Mouse (Mus musculus): ENCODE measurements at regions not wholly inside any gene's neighbourhood (a gene's known extent, or its start where the extent isn't known, plus 50 kb on each side); places are given as distances from the start of the nearest gene placed in this dataset.
A peak's percentile ranks its signal among the peaks of the same experiment; 100 is the strongest.

DNA sequence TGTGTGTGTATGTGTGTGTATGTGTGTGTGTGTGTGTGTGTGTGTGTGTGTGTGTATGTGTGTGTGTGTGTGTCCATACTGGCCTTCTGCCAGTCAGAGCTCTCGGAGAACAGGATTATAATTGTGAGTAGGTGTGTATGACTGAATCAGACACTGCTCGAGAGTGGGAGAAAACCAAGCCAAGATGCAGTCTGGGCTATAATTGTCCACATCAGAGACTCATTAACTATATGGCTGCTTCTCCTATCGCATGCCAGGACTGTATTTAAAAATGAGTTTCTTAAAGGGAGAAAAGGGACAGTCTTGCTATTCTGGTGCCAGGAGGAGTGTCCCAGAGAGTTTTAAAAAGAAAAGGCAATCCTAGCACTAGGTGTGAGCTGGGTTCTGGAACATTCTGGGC lies 58.7 kb upstream of the Adpgk start:
- intact Hi-C loops (cut with DNase I) = no loop called here
- no peak for DNase-seq

GRCm38 (mm10) chr9:59231947-59232346 lies 59.4 kb upstream of the Adpgk start:
- DNase-seq = no peak

DNA sequence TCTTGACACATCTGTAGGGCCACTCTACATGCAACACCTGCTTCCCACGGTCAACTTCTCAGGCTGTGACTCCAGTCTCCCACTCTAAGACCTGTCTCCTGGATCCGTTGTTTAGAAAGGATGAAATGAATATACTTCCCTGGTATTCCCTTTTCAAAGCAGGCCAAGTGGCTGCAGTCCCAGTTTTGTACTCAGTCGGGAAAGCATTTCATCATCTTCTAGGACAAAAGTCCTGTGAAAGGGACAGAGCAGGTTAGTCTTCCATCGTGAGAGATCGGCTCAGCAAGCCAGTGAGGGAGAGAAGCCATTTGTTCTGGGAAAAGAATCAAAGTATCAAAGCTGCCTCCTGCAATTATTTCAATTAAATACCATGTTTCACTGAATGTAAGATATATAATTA lies 60.2 kb upstream of the Adpgk start:
- DNase-seq = no peak
- intact Hi-C loops (cut with DNase I) = no loop called here

More at GRCm38 (mm10) chr9:59231947-59232346, 59.4 kb upstream of the Adpgk start:
- intact Hi-C loops (cut with DNase I) = no loop called here

DNA sequence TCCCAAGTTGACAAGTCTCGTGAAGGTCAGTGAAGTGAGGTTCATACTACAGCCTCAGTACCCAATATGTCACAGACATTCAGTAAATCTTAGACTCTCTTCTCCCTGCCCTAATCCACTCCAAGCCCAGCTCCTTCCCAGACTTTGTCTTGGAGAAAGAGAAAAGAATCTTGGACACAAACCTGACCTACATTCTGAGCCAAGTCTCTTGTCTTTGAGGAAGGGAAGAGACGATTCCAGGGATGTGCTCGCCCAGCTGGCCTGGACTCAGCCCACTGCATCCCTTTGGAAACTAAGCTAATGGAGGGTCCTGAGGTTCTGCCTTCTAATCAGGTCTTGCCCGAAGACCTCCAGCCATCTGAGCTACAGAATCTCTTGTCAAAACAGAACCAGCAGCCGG lies 61.2 kb upstream of the Adpgk start:
- intact Hi-C loops (cut with DNase I) = no loop called here
- DNase-seq = peak in 1 of 2 experiments; percentile 13

DNA sequence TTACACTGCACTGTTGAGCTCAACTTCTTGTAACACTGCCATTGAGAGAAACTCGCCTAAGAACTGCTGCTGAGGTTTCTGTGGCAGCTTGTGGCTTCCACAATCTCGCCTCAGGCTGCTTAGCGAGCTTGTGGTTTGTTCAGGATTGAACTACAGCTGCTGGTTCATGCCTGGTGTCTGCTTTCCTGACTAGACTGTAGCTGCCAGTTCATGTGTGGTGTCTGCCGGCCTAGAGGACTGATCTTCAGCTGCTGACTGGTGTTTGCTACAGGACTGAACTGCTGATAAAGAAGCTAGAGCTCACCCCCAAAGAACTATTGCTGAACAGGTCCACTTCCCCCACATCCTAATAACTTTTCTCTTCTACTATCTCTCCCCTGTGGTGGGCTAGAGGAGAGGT lies 63.4 kb upstream of the Adpgk start:
- intact Hi-C loops (cut with DNase I) = no loop called here
- no peak for DNase-seq

DNA sequence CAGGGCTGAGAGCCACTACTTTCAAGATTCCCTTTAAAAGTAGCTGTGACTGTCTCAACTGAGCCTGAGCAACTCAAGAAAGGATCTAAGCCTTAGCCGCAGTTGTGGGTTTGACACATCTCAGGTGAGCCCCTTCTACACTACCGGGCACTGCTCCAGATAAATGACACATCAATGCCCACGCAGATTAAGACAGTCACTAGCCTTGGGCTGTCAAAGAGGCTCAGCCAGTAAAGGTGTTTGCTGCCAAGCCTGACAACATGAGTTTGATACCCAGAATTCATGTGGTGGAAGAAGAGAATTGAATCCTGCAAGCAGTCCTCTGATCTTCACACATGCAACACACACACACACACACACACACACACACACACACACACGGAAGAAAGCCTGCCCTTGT lies 65.0 kb upstream of the Adpgk start:
- intact Hi-C loops (cut with DNase I) = no loop called here
- DNase-seq = no peak

- intact Hi-C loops (cut with DNase I) = no loop called here
- no peak for DNase-seq
These were observed 72.1 kb upstream of the Adpgk start for GRCm38 (mm10) chr9:59219277-59219676.

DNA sequence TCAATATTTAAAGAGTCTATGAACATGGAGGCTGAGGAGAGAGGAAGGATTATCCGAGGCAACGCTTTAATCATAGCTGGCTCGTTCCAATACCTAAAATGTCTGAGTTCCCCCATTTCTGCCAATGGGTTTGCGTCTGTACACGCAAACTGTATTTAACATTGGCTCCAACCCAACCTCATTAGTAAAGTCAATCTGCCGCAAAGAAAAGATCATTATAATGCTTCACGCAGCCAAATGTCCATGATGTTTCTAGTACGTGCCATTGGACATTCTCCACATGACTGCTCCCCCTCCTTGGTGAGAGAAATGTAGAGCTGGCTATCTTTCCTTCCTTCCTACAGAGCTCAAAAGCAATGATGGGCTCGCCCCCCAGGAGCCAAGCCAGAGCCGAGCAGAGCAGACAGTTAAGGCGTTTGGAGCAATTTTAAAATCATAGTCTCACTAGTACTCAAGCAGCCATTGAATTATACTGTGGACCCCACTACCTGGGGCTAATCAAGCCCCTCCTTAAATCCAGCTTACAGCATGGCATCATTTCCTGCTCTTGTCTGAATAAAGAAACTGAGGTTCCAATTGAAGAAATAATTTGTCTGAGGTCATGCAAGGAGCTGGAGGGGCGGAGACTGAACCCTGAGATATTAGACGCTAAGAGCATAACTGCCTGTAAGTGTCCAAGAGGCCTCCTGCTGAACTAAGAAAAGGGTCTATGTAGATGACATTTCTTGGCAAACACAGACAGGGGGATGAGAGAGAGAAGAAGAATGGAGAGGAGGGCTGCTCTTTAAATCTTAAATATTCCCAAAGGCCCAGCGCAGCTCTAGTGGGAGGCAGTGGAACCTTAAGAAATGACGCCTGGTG lies 88.5 kb upstream of the Adpgk start:
- intact Hi-C loops (cut with DNase I) = no loop called here
- DNase-seq = no peak

GRCm38 (mm10) chr9:59199495-59200196 lies 91.7 kb upstream of the Adpgk start:
- DNase-seq = no peak
- intact Hi-C loops (cut with DNase I) = no loop called here

DNA sequence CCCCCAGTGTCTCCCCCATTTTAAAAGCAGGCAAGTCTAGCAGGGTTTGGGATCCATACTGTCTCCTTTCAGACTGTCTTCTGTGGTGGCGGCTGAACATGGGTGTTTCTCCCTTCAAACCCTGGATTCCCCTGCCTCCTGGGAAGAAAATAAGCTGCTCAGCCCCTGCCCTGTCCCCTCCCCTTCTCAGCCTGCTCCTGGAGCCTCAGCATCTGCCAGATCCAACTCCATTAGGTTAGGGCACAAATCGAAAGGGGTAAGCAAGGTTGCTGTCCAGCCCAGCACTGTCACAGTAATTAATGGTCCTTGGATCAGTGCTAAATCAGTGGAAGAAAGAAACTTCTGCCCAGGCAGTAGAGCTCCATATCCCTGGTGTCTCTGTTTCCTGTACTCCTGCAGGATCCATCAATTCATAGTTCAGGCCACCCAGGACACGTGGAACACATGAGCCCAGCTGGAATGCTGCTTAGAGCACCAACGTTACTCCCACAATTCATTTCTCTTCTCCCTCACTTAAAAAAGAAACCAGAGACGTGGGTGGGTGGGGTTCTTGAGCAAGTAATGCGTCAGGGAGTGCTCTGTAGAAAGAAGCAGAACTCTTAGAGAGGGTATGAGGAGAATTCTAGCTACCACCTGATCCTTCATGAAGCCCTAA lies 93.0 kb upstream of the Adpgk start:
- intact Hi-C loops (cut with DNase I) = no loop called here

GRCm38 (mm10) chr9:59197506-59197905 lies 93.9 kb upstream of the Adpgk start:
- intact Hi-C loops (cut with DNase I) = no loop called here
- DNase-seq = no peak

More for the DNA sequence above, 93.0 kb upstream of the Adpgk start:
- DNase-seq = no peak

DNA sequence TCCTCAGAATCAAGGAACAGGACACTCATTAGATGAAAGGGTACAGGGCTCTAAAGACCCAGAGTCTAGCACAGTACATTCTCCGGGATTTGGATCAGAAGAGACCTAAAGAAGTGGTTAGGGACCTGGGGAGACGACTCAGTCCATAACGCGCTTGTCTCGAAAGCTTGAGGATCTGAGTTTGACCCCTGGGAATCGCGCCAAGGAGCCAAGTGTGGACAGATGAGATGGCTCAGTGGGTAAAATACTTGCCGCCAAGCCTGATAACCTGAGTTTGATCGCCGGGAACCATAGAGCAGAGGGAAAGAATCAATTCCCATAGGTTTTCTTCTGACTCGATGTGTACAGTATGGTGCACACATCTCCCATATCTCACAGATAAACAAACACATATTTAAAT lies 97.4 kb upstream of the Adpgk start:
- intact Hi-C loops (cut with DNase I) = no loop called here
- DNase-seq = no peak

DNA sequence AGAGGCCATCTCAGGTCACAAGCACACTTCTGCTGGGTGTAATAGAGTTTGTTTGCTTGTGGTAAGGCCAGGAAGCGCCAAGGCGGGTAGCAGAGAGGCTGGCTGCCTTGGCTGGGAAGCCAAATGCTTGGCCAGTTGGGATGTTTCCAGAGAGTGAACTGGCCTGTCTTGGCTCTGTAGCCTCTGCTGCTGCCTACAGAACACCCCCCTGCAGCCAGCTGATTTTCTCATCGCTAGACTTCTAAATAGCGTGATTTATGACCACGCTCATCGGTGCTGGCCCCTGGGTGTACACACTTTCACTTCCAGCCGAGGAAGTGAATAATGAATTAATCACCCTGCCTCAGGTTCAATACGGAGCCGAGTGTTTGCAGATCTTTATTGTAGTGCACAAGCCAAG lies 102.2 kb upstream of the Adpgk start:
- peak; percentile 50 to 57 for DNase-seq
- intact Hi-C loops (cut with DNase I) = no loop called here

DNA sequence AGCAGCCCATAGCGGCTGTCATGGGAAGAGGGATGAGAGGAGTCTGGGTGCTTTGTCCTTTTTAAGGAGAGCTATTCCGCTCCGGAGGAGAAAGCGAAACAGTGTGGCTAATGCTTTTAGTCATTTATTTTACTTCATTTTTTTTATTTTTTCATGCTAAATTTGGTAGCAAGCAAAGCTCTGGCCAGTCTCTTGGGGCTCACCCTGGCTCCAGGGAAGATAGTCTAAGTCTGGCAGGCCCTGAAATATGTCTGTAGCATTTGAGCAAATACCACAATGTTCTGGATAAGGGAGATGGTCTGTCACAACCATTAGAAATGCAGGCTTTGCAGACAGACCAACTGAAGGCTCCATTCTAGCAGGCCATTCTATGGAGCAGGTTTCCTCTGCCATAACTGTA lies 102.9 kb upstream of the Adpgk start:
- peak; percentile 7 to 9 for DNase-seq
- intact Hi-C loops (cut with DNase I) = no loop called here

GRCm38 (mm10) chr9:59186326-59186725 lies 105.0 kb upstream of the Adpgk start:
- intact Hi-C loops (cut with DNase I) = no loop called here
- DNase-seq = no peak

GRCm38 (mm10) chr9:59184089-59184488 lies 107.3 kb upstream of the Adpgk start:
- no peak for DNase-seq

DNA sequence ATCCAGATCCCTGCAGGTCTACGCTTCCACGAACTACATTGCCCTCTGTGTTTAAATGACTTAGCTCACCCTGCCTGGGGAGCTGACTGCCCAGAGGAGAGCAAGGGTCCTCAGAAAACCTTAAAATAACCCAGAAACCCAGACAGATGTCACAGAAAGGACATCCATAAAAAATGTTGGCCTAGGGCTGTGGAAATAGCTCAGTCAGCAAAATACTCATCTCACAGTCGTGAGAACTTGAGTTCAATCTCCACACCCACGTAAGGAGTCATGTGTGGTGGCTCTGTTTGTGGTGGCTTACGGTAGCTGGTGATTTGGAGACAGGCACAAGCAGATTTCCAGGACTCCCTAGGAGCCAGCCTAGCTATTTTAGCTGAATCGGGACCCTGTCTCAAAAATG lies 108.5 kb upstream of the Adpgk start:
- intact Hi-C loops (cut with DNase I) = no loop called here

More at GRCm38 (mm10) chr9:59184089-59184488, 107.3 kb upstream of the Adpgk start:
- intact Hi-C loops (cut with DNase I) = no loop called here

DNA sequence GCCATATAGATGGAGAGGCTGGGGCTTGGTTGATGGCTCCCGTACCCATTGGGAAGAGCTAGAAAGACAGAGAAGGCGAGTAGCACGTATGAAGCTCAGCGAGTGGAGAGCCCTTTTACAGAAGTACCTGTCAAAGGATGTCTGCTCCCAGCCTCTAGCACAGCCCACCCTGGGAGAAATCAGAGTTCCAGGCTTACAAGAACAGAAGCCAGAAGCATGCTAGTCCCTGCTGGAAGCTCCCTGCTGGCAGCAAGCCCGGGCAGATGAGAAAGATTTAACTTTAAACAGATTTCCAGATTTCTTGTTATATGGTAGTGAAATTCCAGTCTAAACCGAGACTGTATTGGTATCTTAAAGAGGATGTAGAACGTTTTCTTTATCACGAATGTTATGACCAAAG lies 108.9 kb upstream of the Adpgk start:
- intact Hi-C loops (cut with DNase I) = no loop called here
- DNase-seq = no peak

More for the DNA sequence above, 108.5 kb upstream of the Adpgk start:
- DNase-seq = no peak

DNA sequence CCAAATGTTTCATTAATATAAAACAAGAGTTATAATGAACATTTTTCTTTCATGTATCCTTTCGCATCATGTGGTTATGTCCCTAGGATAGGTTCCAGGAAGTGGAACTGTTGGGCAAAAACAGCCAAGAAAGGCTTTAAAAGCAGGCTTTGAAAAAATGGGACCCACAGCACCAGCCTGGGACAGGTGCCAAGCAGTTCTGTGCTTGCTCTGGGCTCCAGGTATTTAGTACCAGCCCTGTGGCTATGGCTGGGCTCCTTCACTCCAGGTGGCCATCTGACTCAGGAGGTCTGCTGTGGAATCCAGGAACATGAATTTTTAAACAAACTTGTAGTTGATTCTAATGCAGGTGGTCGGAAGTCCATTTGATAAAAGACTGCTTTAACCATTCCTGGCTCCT lies 119.8 kb upstream of the Adpgk start:
- intact Hi-C loops (cut with DNase I) = no loop called here
- no peak for DNase-seq

- DNase-seq = no peak
- intact Hi-C loops (cut with DNase I) = no loop called here
These were observed 127.2 kb upstream of the Neo1 start for GRCm38 (mm10) chr9:59163390-59163976.

- intact Hi-C loops (cut with DNase I) = no loop called here
- DNase-seq = no peak
These were observed 126.7 kb upstream of the Neo1 start for GRCm38 (mm10) chr9:59162954-59163353.
